Mouse (Mus musculus) spleen, postnatal 4 days (tissue): ENCODE measurements around the gene Phf12.
A peak's percentile ranks its signal among the peaks of the same experiment; 100 is the strongest.

Experiments
- DNase-seq, 2 experiments: peaks; one replicate each; pipeline ENCODE4 v3.0.0; 2022; ENCODE audit warnings: low spot score in 2 of 2

The Phf12 gene

GRCm38 (mm10) chr11:77970718-77971117 is 11.8 kb upstream of the Phf12 start:
- DNase-seq, result no peak

- no peak for DNase-seq
Measured at GRCm38 (mm10) chr11:77973520-77973919, 9.0 kb upstream of the Phf12 start.

- DNase-seq, result no peak
Measured at GRCm38 (mm10) chr11:77974325-77974724, 8.2 kb upstream of the Phf12 start.

- no peak for DNase-seq
Measured at GRCm38 (mm10) chr11:77975873-77976272, 6.7 kb upstream of the Phf12 start.

- DNase-seq, result peak in 1 of 2 experiments; percentile 57
Measured at GRCm38 (mm10) chr11:77978161-77978560, 4.4 kb upstream of the Phf12 start.

- DNase-seq, result peak in 1 of 2 experiments; percentile 50
Measured at GRCm38 (mm10) chr11:77979221-77979809, 3.2 kb upstream of the Phf12 start.

- DNase-seq, result peak; percentile 53 to 73
Measured at GRCm38 (mm10) chr11:77980281-77981204, 2.0 kb upstream of the Phf12 start.

GRCm38 (mm10) chr11:77981609-77982440 is 729 bp upstream of the Phf12 start:
- DNase-seq, result peak; percentile 89 to 91

GRCm38 (mm10) chr11:77983191-77983936 is 810 bp downstream of the Phf12 start:
- peak; percentile 67 to 85 for DNase-seq

GRCm38 (mm10) chr11:77983937-77984835 is 1.6 kb downstream of the Phf12 start:
- peak; percentile 70 to 88 for DNase-seq

GRCm38 (mm10) chr11:77984836-77985231 is 2.3 kb downstream of the Phf12 start:
- peak; percentile 36 to 71 for DNase-seq

- DNase-seq, result no peak
Measured at GRCm38 (mm10) chr11:77985541-77986065, 3.0 kb downstream of the Phf12 start.

- no peak for DNase-seq
Measured at GRCm38 (mm10) chr11:77989071-77989690, 6.6 kb downstream of the Phf12 start.

- no peak for DNase-seq
Measured at GRCm38 (mm10) chr11:77995556-77995955, 13.0 kb downstream of the Phf12 start.

- no peak for DNase-seq
Measured at GRCm38 (mm10) chr11:78006446-78006845, 23.9 kb downstream of the Phf12 start.

- peak; percentile 69 to 90 for DNase-seq
Measured at GRCm38 (mm10) chr11:78019676-78020075, 37.1 kb downstream of the Phf12 start.

GRCm38 (mm10) chr11:78023607-78024006 is 41.1 kb downstream of the Phf12 start:
- peak; percentile 31 to 82 for DNase-seq

- peak in 1 of 2 experiments; percentile 63 for DNase-seq
Measured at GRCm38 (mm10) chr11:78029240-78029639, 46.7 kb downstream of the Phf12 start.

- no peak for DNase-seq
Measured at GRCm38 (mm10) chr11:78030600-78030999, 48.0 kb downstream of the Phf12 start.

- no peak for DNase-seq
Measured at GRCm38 (mm10) chr11:78031389-78031788, 48.8 kb downstream of the Phf12 start.
